Mouse (Mus musculus) neural tube, embryonic 14.5 days (tissue): ENCODE results near the gene Ccdc65. TPM values are rescaled to one million over a fixed set of nuclear protein-coding genes. Genes with fewer than 3 reads are reported as not detected.

ENCODE experiments used
- ATAC-seq: fragments of 200-750 bp; cut with Nextera tagmentation; 2 replicates; pipeline ENCODE4 v1.8.0; 2017; ENCODE audit warnings: low read depth, mild to moderate bottlenecking, moderate TSS enrichment, moderate library complexity
- H3K27ac ChIP-seq: fragments of 300-500 bp; sonication (generic); 2 replicates; pipeline ENCODE4 v1.5.1; 2014; ENCODE audit warnings: low read depth, mild to moderate bottlenecking, control low read depth, low read length, moderate library complexity, mixed read lengths
- H3K27me3 ChIP-seq: fragments of 300-500 bp; sonication (generic); 2 replicates; pipeline ENCODE4 v1.6.1; 2014; ENCODE audit warnings: low read length; ENCODE audit not compliant: control insufficient read depth, insufficient read depth
- H3K36me3 ChIP-seq: fragments of 300-500 bp; sonication (generic); 2 replicates; pipeline ENCODE4 v1.6.1; 2014; ENCODE audit warnings: low read length, mixed read lengths; ENCODE audit not compliant: control insufficient read depth, insufficient read depth
- H3K4me1 ChIP-seq: fragments of 300-500 bp; sonication (generic); 2 replicates; pipeline ENCODE4 v1.6.1; 2014; ENCODE audit warnings: low read length; ENCODE audit not compliant: control insufficient read depth, insufficient read depth
- H3K4me2 ChIP-seq: fragments of 300-500 bp; sonication (generic); 2 replicates; pipeline ENCODE4 v1.6.1; 2014; ENCODE audit warnings: mild to moderate bottlenecking, low read depth, low read length, control low read depth
- H3K4me3 ChIP-seq: fragments of 300-500 bp; sonication (generic); 2 replicates; pipeline ENCODE4 v1.5.1; 2014; ENCODE audit warnings: low read depth, low read length, control low read depth, mixed read lengths
- H3K9ac ChIP-seq: fragments of 300-500 bp; sonication (generic); replicated peaks from 2 replicates; pipeline ENCODE4 v1.6.1; 2014; ENCODE audit warnings: low read depth, mild to moderate bottlenecking, control low read depth, low read length, mixed read lengths
- H3K9me3 ChIP-seq: fragments of 300-500 bp; sonication (generic); 2 replicates; pipeline ENCODE4 v1.6.1; 2016; ENCODE audit warnings: low read length; ENCODE audit not compliant: control insufficient read depth
- WGBS: fragments of 180-500 bp; shearing (Covaris S2); extraction: QIAGEN DNeasy Blood & Tissue Kit; methylation state at CpG from one replicate; pipeline ENCODE4 v1.1.7; 2014; 5-methylcytosine and 5-hydroxymethylcytosine counted together
- polyA plus RNA-seq: library from polyadenylated mRNA; unstranded; fragments of >200 nt; fragmentation: Nextera tagmentation; extraction: Ambion mirVana; gene quantifications from 2 replicates; pipeline ENCODE4 v1.2.1, GENCODE M21; 2014

The Ccdc65 gene
- polyA plus RNA-seq, 1 experiment from 2014 or later: 6.0 TPM

DNA sequence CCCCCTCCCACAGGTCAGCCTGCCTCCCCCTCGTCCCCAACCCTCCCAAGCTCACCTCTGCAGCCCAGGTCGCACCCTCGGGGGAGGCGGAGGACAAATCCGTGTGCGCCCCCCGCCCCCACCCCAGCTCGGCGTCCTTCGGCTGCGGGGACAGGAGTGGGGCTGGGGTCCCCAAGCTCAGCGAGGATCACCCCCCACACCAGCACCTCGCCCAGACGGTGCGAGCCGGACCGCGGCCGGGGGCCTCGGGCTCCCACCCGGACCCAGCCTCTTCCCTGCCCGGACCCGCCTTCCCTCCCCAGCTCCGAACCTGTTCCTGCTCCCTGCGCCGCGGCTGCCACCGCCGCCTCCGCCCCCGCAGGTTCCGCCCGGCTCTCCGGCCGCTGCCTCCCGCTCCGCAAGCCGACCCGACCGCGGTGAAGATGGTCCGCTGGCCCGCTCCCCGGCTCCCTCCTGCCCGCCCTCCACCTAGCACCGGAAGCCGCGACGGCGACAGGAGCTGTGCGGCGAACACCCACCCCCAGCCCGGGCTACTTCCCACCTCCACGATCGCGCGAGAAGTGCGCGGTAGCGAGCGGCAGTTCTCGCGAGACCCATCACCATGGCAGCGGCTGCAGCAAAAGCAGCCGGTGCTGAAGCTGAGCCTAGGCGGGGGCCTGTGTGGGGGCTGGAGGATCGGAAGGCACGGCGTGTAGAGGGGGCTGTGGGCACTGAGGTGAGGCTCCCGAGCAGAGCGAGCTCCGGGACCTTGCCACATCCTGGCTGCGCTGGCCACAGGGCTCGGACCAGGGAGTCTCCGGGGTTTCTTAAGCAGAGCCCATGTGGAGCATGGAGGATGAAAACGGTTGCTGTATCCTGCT, 54.9 kb downstream of the Ccdc65 start, which contains the start of gene Arf3:
TSS of gene Arf3 (minus strand) at position 545 of the 860 bp plus-strand sequence.
- H3K4me2 ChIP-seq: peak within 1 kb of the TSS; percentile 73
- no peaks in the 10 kb centered on the region for H3K36me3 ChIP-seq
- WGBS: under 1% methylated on average over 60 of the region's 76 CpGs
- H3K4me3 ChIP-seq: peak within 1 kb of the TSS; percentile 100
- peak within 1 kb of the TSS; percentile 92 for H3K9ac ChIP-seq
- H3K4me1 ChIP-seq: peaks cover 12% of the 10 kb centered on the region
- peak; percentile 98 for ATAC-seq
- peak within 1 kb of the TSS; percentile 89 for H3K27ac ChIP-seq
- no peaks in the 10 kb centered on the region for H3K9me3 ChIP-seq
- peaks cover 4% of the 10 kb centered on the region; the same call in 1 of the 2 replicates for H3K27me3 ChIP-seq

DNA sequence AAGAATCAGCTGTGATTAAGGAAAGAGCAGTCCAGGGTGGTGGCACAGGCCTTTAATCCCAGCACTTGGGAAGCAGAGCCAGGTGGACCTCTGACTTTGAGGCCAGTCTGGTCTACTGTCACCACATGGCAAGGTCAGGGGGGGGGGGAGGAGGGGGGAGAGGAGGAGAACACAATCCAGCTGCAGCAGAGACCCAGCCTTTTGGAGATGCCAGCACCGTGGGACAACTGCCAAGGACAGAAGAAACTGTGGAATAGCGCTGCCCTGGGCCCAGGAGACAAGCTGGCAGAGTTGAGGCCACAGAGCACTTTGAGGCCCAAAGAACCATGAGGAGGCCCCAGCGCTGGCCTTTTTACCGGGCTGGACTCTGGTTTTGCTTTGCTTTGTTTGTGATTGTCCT, 57.9 kb downstream of the Ccdc65 start:
- H3K4me3 ChIP-seq: no peak overlapping the region
- H3K4me2 ChIP-seq: no peak overlapping the region
- 55% methylated on average over 4 of the region's 4 CpGs for WGBS
- peaks cover 12% of the 10 kb centered on the region for H3K27me3 ChIP-seq
- no peak overlapping the region for H3K9ac ChIP-seq
- H3K27ac ChIP-seq: no peak overlapping the region
- peaks cover 12% of the 10 kb centered on the region for H3K4me1 ChIP-seq
- no peaks in the 10 kb centered on the region for H3K9me3 ChIP-seq
- no peak for ATAC-seq
- H3K36me3 ChIP-seq: no peaks in the 10 kb centered on the region

DNA sequence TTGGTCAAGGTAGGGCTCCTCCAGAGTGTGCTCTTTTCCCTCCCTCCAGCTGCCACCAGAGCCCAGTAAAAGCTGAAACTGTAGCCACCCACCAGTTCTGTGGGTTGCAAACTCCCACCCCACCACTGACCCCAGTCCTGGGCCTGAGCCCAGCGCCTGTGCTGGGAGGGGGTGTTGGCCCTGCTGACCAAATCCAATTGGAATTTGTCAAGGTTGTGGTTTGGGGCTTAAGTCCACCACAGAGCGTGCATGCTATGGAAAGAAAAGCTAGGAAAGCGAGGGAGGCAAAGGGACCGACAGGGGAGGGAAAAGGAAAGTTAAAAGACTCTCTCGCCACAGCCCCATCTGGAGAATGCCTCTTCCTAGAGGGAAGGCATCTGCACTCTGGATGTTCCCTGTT, 60.3 kb downstream of the Ccdc65 start:
- Histone ChIP-seq H3K4me2 (no peak overlapping the region), H3K36me3 (no peaks in the 10 kb centered on the region), H3K4me3 (no peak overlapping the region), H3K9me3 (no peaks in the 10 kb centered on the region), H3K4me1 (peaks cover 7% of the 10 kb centered on the region), H3K9ac (no peak overlapping the region), H3K27me3 (peaks cover 34% of the 10 kb centered on the region), H3K27ac (no peak overlapping the region)
- 17% methylated on average over 5 of the region's 5 CpGs for WGBS
- ATAC-seq: no peak

DNA sequence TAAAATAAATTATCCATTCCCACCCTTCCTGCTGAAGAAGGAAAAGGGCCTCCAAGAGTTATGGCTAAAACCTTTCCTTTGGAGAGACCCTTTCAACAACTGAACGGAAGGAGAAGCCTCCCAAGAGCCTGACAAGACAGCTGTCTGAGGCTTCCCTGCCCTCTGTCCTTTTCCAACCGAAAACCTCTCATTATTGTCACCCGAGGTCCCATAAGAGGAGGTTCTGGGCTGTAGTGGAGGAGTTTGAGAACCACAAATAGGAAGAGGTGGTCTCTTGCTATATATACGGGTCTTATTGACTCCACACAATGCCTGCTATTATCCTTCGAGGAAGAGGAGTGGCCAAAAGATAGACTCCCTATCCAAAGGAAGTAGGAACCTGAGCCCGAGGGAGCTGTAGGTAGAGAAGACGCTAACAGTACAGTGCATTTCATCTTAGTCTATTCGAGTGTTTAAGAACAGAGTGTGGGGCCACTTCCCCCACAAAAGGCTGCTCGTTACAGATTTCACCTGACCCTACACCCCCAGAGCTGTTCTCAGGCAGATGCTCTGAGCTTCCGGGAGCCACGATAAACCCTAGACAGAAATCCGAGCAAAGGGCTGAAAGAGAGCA, 63.9 kb downstream of the Ccdc65 start:
- WGBS: 5% methylated on average over 12 of the region's 12 CpGs
- H3K36me3 ChIP-seq: no peaks in the 10 kb centered on the region
- H3K27ac ChIP-seq: no peak overlapping the region
- peaks cover 11% of the 10 kb centered on the region for H3K4me1 ChIP-seq
- H3K4me2 ChIP-seq: no peak overlapping the region
- peaks cover 62% of the 10 kb centered on the region for H3K27me3 ChIP-seq
- H3K4me3 ChIP-seq: peak overlapping the region; percentile 3; the same call in 1 of the 2 replicates
- ATAC-seq: no peak
- H3K9ac ChIP-seq: no peak overlapping the region
- no peaks in the 10 kb centered on the region for H3K9me3 ChIP-seq

DNA sequence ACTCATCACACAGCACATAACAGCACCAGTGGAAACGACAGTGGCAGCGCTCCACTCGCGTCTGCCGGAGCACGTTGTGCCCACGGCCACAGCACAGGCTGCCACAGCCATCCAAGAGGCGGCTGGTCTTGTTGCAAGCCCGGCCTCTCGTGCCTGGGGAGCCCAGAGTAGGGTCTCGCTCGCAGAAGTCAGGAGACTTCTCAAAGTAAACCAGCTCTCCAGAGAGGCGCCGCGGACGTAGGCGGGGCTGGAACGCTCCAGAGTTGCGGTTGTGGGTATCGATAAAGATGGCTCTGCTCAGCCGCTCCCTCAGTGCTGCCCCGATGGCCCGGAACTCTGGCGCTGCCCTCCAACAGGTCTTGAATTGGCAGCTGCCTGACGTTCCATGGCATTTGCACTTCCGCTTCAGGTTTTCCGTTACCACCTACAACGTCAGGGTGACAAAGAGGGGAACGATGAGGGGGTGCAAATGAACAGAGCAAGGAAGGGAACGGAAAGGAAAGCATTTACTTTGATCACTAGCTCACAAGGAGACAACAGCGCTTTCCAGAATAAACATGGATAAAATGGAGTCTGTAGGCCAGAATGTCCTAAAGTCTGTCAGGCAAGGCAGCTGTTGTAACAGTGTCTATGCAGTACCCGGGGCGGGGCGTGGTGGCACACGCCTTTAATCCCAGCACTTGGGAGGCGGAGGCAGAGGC, 64.7 kb downstream of the Ccdc65 start:
- peak overlapping the region; percentile 38 for H3K4me2 ChIP-seq
- no peaks in the 10 kb centered on the region for H3K9me3 ChIP-seq
- no peak overlapping the region for H3K9ac ChIP-seq
- no peak overlapping the region for H3K27ac ChIP-seq
- peaks cover 12% of the 10 kb centered on the region for H3K4me1 ChIP-seq
- peak overlapping the region; percentile 3 for H3K4me3 ChIP-seq
- no peak for ATAC-seq
- H3K27me3 ChIP-seq: peaks cover 68% of the 10 kb centered on the region
- H3K36me3 ChIP-seq: no peaks in the 10 kb centered on the region
- WGBS: 3% methylated on average over 36 of the region's 36 CpGs

Other genes with a start within 250 kb of the Ccdc65 start
- not detected in 2 replicates for gene OR5BS1P, start 238.3 kb upstream of the Ccdc65 start, polyA plus RNA-seq
- not detected in 2 replicates for gene Lalba, start 225.5 kb upstream of the Ccdc65 start, polyA plus RNA-seq
- not detected in 2 replicates for gene Olfr279, start 215.8 kb upstream of the Ccdc65 start, polyA plus RNA-seq
- gene Kansl2, start 173.9 kb upstream of the Ccdc65 start, polyA plus RNA-seq: 99.6 and 105 TPM in 2 replicates
- 70.7 and 72.0 TPM in 2 replicates for gene Ccnt1, start 137.3 kb upstream of the Ccdc65 start, polyA plus RNA-seq
- gene 4930415O20Rik, start 137.2 kb upstream of the Ccdc65 start, polyA plus RNA-seq: 0.40 TPM in 1 of 2 replicates, not detected in the other
- 10.2 and 11.6 TPM in 2 replicates for gene Adcy6, start 98.1 kb upstream of the Ccdc65 start, polyA plus RNA-seq
- gene Cacnb3, start 77.4 kb upstream of the Ccdc65 start, polyA plus RNA-seq: 84.9 and 101 TPM in 2 replicates
- gene Ddx23, start 45.3 kb upstream of the Ccdc65 start, polyA plus RNA-seq: 17.9 and 24.9 TPM in 2 replicates
- gene Rnd1, start 30.7 kb upstream of the Ccdc65 start, polyA plus RNA-seq: 4.7 and 7.3 TPM in 2 replicates
- 3.6 and 7.1 TPM in 2 replicates for gene Fkbp11, start 20.0 kb downstream of the Ccdc65 start, polyA plus RNA-seq
- gene Arf3, start 55.0 kb downstream of the Ccdc65 start, polyA plus RNA-seq: 66.3 and 77.2 TPM in 2 replicates
- 0.19 TPM in 1 of 2 replicates, not detected in the other for gene Wnt10b, start 69.9 kb downstream of the Ccdc65 start, polyA plus RNA-seq
- 1.9 and 3.9 TPM in 2 replicates for gene Wnt1, start 81.7 kb downstream of the Ccdc65 start, polyA plus RNA-seq
- 0.44 and 0.54 TPM in 2 replicates for gene Ddn, start 101.3 kb downstream of the Ccdc65 start, polyA plus RNA-seq
- 57.7 and 61.6 TPM in 2 replicates for gene Prkag1, start 123.3 kb downstream of the Ccdc65 start, polyA plus RNA-seq
- 14.4 and 16.8 TPM in 2 replicates for gene Kmt2d, start 163.0 kb downstream of the Ccdc65 start, polyA plus RNA-seq
- 19.9 and 21.3 TPM in 2 replicates for gene Rhebl1, start 186.3 kb downstream of the Ccdc65 start, polyA plus RNA-seq
- 0.32 and 2.0 TPM in 2 replicates for gene Dhh, start 190.3 kb downstream of the Ccdc65 start, polyA plus RNA-seq
- 7.3 and 10.5 TPM in 2 replicates for gene Lmbr1l, start 210.0 kb downstream of the Ccdc65 start, polyA plus RNA-seq
- 1,186 and 1,301 TPM in 2 replicates for gene Tuba1b, start 226.4 kb downstream of the Ccdc65 start, polyA plus RNA-seq
- not detected in 2 replicates for gene Gm49450, start 245.3 kb downstream of the Ccdc65 start, polyA plus RNA-seq
- gene Tuba1a, start 245.5 kb downstream of the Ccdc65 start, polyA plus RNA-seq: 13,706 and 14,496 TPM in 2 replicates